Comparison of ENCODE assay signal across 28 mouse cellular contexts in genomic region chr5:123362911-123363310, GRCm38 (mm10). TPM values are rescaled to one million over a fixed set of nuclear protein-coding genes. Genes with fewer than 3 reads are reported as not detected.
DNase-seq lines count a peak whose midpoint lies in the region; ATAC-seq and TF ChIP-seq lines count a peak whose summit lies in the region.
"Had no signal": no experiment of that assay in that cellular context is flagged by ENCODE, and none has a peak within 500 bp of the region (broad histone marks: within the 10 kb centered on the region; RNA-seq: fewer than 3 reads in every experiment).

No protein-coding gene starts in this region.

- no peak for DNase-seq in gastrocnemius, adult 2 months
- DNase-seq in gastrocnemius, postnatal 14 days: no peak
- no peak for DNase-seq in liver, adult 2 months (ENCODE audit: extremely low read depth, low read depth, low spot score)
- peak; percentile 31 for DNase-seq in brain, adult 2 months (ENCODE audit: low read depth, low spot score)
- DNase-seq in left cerebral cortex, adult 11 months (ENCODE audit: low spot score): no peak
- DNase-seq: adrenal gland, postnatal 25 days; cerebellum, adult 9-10 months; cerebellum, postnatal 36 days; gastrocnemius, postnatal 25 days; heart, adult 18-20 months; heart, postnatal 10 days; layer of hippocampus, postnatal 36 days; liver; lung, adult 18-20 months; lung, postnatal 14 days; right cerebral cortex, adult 18-20 months; spleen, adult 18-20 months; thymus, postnatal 4 days had no signal

- H3K27ac ChIP-seq in gastrocnemius, adult 2 months: peak overlapping the region; percentile 87
- no peak overlapping the region for H3K27ac ChIP-seq in intestine, postnatal 0 days (ENCODE audit: low read depth, low read length)
- no peak overlapping the region for H3K27ac ChIP-seq in intestine, embryonic 16.5 days (ENCODE audit: low read length)
- H3K27ac ChIP-seq in liver, adult 2 months (replicated peaks; ENCODE audit: insufficient read depth, low read depth, low read length): no peak overlapping the region
- no peak overlapping the region for H3K27ac ChIP-seq in liver, embryonic 12.5 days
- H3K27ac ChIP-seq: forebrain, embryonic 13.5 days; hindbrain, embryonic 12.5 days; neural tube, embryonic 12.5 days had no signal

- intact Hi-C loops in gastrocnemius, adult 2 months (cut with DNase I): no loop called here
- intact Hi-C loops in gastrocnemius, postnatal 14 days (cut with DNase I; ENCODE audit: low total_unique reads): no loop called here

- no peak overlapping the region for H3K4me3 ChIP-seq in gastrocnemius, adult 2 months
- no peak overlapping the region for H3K4me3 ChIP-seq in intestine, postnatal 0 days (ENCODE audit: low read depth, low read length)
- H3K4me3 ChIP-seq in intestine, embryonic 16.5 days (ENCODE audit: low read length): no peak overlapping the region
- no peak overlapping the region for H3K4me3 ChIP-seq in liver, adult 2 months (ENCODE audit: insufficient read depth, low read depth, low read length)
- no peak overlapping the region for H3K4me3 ChIP-seq in liver, embryonic 12.5 days
- H3K4me3 ChIP-seq: forebrain, embryonic 13.5 days; heart, embryonic 12.5 days; hindbrain, embryonic 12.5 days; myocyte; neural tube, embryonic 12.5 days had no signal

- 88% methylated on average over 4 of the region's 4 CpGs for WGBS in intestine, postnatal 0 days
- WGBS in intestine, embryonic 16.5 days: 88% methylated on average over 4 of the region's 4 CpGs
- WGBS in liver, adult 2 months: 72% methylated on average over 4 of the region's 4 CpGs
- 77% methylated on average over 4 of the region's 4 CpGs for WGBS in liver, embryonic 12.5 days (ENCODE audit: insufficient replicate concordance)

- H3K9me3 ChIP-seq in intestine, postnatal 0 days (ENCODE audit: control insufficient read depth): no peaks in the 10 kb centered on the region
- no peaks in the 10 kb centered on the region for H3K9me3 ChIP-seq in intestine, embryonic 16.5 days (ENCODE audit: control insufficient read depth, low read length)
- no peaks in the 10 kb centered on the region for H3K9me3 ChIP-seq in liver, embryonic 12.5 days (replicated peaks)
- H3K9me3 ChIP-seq: forebrain, embryonic 13.5 days; heart, embryonic 12.5 days; hindbrain, embryonic 12.5 days; neural tube, embryonic 12.5 days had no signal

- H3K79me2 ChIP-seq in liver, adult 2 months (ENCODE audit: control insufficient read depth, insufficient read depth, low read length): no peaks in the 10 kb centered on the region

- H3K4me1 ChIP-seq in intestine, postnatal 0 days (replicated peaks; ENCODE audit: control insufficient read depth, insufficient read depth, low read length): no peaks in the 10 kb centered on the region
- no peaks in the 10 kb centered on the region for H3K4me1 ChIP-seq in intestine, embryonic 16.5 days (ENCODE audit: control insufficient read depth, insufficient read depth, low read length)
- peaks cover 5% of the 10 kb centered on the region; the same call in 1 of the 2 replicates for H3K4me1 ChIP-seq in liver, adult 2 months (ENCODE audit: control insufficient read depth, insufficient read depth, low read length)
- H3K4me1 ChIP-seq in liver, embryonic 12.5 days: no peaks in the 10 kb centered on the region
- H3K4me1 ChIP-seq: forebrain, embryonic 13.5 days; hindbrain, embryonic 12.5 days; neural tube, embryonic 12.5 days had no signal

- peaks cover 46% of the 10 kb centered on the region for H3K36me3 ChIP-seq in intestine, postnatal 0 days (ENCODE audit: control insufficient read depth, insufficient read depth)
- peaks cover 2% of the 10 kb centered on the region for H3K36me3 ChIP-seq in intestine, embryonic 16.5 days (ENCODE audit: control insufficient read depth, insufficient read depth, low read length)
- H3K36me3 ChIP-seq in liver, adult 2 months (ENCODE audit: control insufficient read depth, insufficient read depth, low read length): peaks cover 8% of the 10 kb centered on the region
- H3K36me3 ChIP-seq in liver, embryonic 12.5 days: peaks cover 92% of the 10 kb centered on the region

- no peak for ATAC-seq in intestine, postnatal 0 days
- ATAC-seq in intestine, embryonic 16.5 days: no peak
- ATAC-seq in liver, embryonic 12.5 days: no peak
- ATAC-seq: forebrain, embryonic 13.5 days; Patski had no signal

- H3K9ac ChIP-seq in intestine, postnatal 0 days (ENCODE audit: low read depth, low read length): no peak overlapping the region
- no peak overlapping the region for H3K9ac ChIP-seq in intestine, embryonic 16.5 days (ENCODE audit: low read depth, low read length)
- no peak overlapping the region for H3K9ac ChIP-seq in liver, adult 2 months (ENCODE audit: low read depth, low read length)
- no peak overlapping the region for H3K9ac ChIP-seq in liver, embryonic 12.5 days
- H3K9ac ChIP-seq: forebrain, embryonic 13.5 days; heart, embryonic 12.5 days; hindbrain, embryonic 12.5 days; neural tube, embryonic 12.5 days had no signal

- TF ChIP-seq POLR2A in liver, adult 2 months (IDR thresholded peaks at IDR 0.05; ENCODE audit: extremely low read depth, insufficient read depth, low read length): no peak

- H3K27me3 ChIP-seq in intestine, postnatal 0 days (replicated peaks; ENCODE audit: control insufficient read depth, insufficient read depth, low read length): no peaks in the 10 kb centered on the region
- H3K27me3 ChIP-seq in intestine, embryonic 16.5 days (replicated peaks; ENCODE audit: control insufficient read depth, insufficient read depth, low read length): no peaks in the 10 kb centered on the region
- no peaks in the 10 kb centered on the region for H3K27me3 ChIP-seq in liver, adult 2 months (ENCODE audit: control insufficient read depth, insufficient read depth, low read length)
- no peaks in the 10 kb centered on the region for H3K27me3 ChIP-seq in liver, embryonic 12.5 days (replicated peaks)
- H3K27me3 ChIP-seq: forebrain, embryonic 13.5 days; heart, embryonic 12.5 days; hindbrain, embryonic 12.5 days; neural tube, embryonic 12.5 days; Patski had no signal

- TF ChIP-seq CTCF in gastrocnemius, adult 2 months (IDR thresholded peaks at IDR 0.05): peak; percentile 18; the same call in 1 of the 2 replicates
- peak; percentile 15; the same call in 1 of the 2 replicates for TF ChIP-seq CTCF in intestine, postnatal 0 days (IDR thresholded peaks at IDR 0.05; ENCODE audit: low read depth)
- TF ChIP-seq CTCF in liver, adult 2 months (IDR thresholded peaks at IDR 0.05; ENCODE audit: low read depth, low read length): 0 out of 2 replicates have a peak, but pooled peaks have one; percentile 19

- no peak overlapping the region for H3K4me2 ChIP-seq in intestine, postnatal 0 days (replicated peaks; ENCODE audit: low read depth)
- no peak overlapping the region for H3K4me2 ChIP-seq in intestine, embryonic 16.5 days (ENCODE audit: low read depth, low read length)
- no peak overlapping the region for H3K4me2 ChIP-seq in liver, embryonic 12.5 days
- H3K4me2 ChIP-seq: forebrain, embryonic 13.5 days; heart, embryonic 12.5 days; hindbrain, embryonic 12.5 days; midbrain, embryonic 11.5 days; neural tube, embryonic 12.5 days had no signal

RNA-seq across cellular contexts. Expression of gene Bcl7a, which starts 19.3 kb away (rescaled TPM):
- total RNA-seq in gastrocnemius, adult 2 months (2021): 10 to 100 TPM in 1 of 2 experiments, 1 to 10 TPM in 1; 4.9 to 10.7 TPM
- total RNA-seq in gastrocnemius, postnatal 14 days (2021): 10 to 100 TPM; 12.7 to 14.6 TPM
- 4.2 and 4.7 TPM in 2 replicates for polyA plus RNA-seq in intestine, postnatal 0 days (2015; fragmentation: Nextera tagmentation; extraction: Ambion mirVana)
- polyA plus RNA-seq in intestine, embryonic 16.5 days (2015; fragmentation: Nextera tagmentation; extraction: Ambion mirVana): 12.8 and 13.0 TPM in 2 replicates
- 3.0 and 4.0 TPM in 2 replicates for total RNA-seq in liver, adult 2 months (2014; rRNA removed)
- polyA plus RNA-seq in liver, adult 2 months (2012; rRNA removed): 3.0 and 3.8 TPM in 2 replicates
- 11.7 and 12.7 TPM in 2 replicates for polyA plus RNA-seq in liver, embryonic 12.5 days (2016; fragmentation: Nextera tagmentation; extraction: Ambion mirVana)

RNA-seq across cellular contexts. Expression of gene Mlxip, which starts 31.7 kb away (rescaled TPM):
- total RNA-seq in gastrocnemius, adult 2 months (2021): 10 to 100 TPM; 55.7 to 66.0 TPM
- 10 to 100 TPM; 48.5 to 59.9 TPM for total RNA-seq in gastrocnemius, postnatal 14 days (2021)
- 17.8 and 18.4 TPM in 2 replicates for polyA plus RNA-seq in intestine, postnatal 0 days (2015; fragmentation: Nextera tagmentation; extraction: Ambion mirVana)
- 16.6 and 21.0 TPM in 2 replicates for polyA plus RNA-seq in intestine, embryonic 16.5 days (2015; fragmentation: Nextera tagmentation; extraction: Ambion mirVana)
- total RNA-seq in liver, adult 2 months (2014; rRNA removed): 2.0 and 2.7 TPM in 2 replicates
- polyA plus RNA-seq in liver, adult 2 months (2012; rRNA removed): 3.6 and 5.1 TPM in 2 replicates
- polyA plus RNA-seq in liver, embryonic 12.5 days (2016; fragmentation: Nextera tagmentation; extraction: Ambion mirVana): 6.7 and 7.0 TPM in 2 replicates
